Mouse (Mus musculus) testis, adult 2 months (tissue): ENCODE measurements around the gene Hlx.

Source experiments
- CTCF ChIP-seq: fragments of 200-500 bp; IDR thresholded peaks from 2 replicates; pipeline ENCODE4 v1.5.1; 2012; ENCODE audit warnings: low read depth, mild to moderate bottlenecking, inconsistent platforms, low read length, moderate library complexity; ENCODE audit not compliant: control insufficient read depth, insufficient read depth, insufficient replicate concordance
- POLR2A ChIP-seq: fragments of 200-500 bp; IDR thresholded peaks from 2 replicates; pipeline ENCODE4 v1.6.1; 2012; ENCODE audit warnings: low read depth, mild to moderate bottlenecking, inconsistent platforms, low read length, moderate library complexity; ENCODE audit not compliant: control insufficient read depth

GRCm38 (mm10) chr1:184720162-184721025 is 12.0 kb downstream of the Hlx start:
- TF ChIP-seq CTCF (no peak), POLR2A (no peak)
